Comparison of ENCODE assay signal across 8 mouse cellular contexts in genomic region chr10:17331607-17332008, GRCm38 (mm10).
DNase-seq lines count a peak whose midpoint lies in the region; ATAC-seq lines count a peak whose summit lies in the region.

No protein-coding gene starts in this region.

- H3K36me3 ChIP-seq in embryonic facial prominence, embryonic 15.5 days: no peaks in the 10 kb centered on the region
- H3K36me3 ChIP-seq in hindbrain, embryonic 16.5 days (ENCODE audit: control insufficient read depth, insufficient read depth, low read length): no peaks in the 10 kb centered on the region

- WGBS in embryonic facial prominence, embryonic 15.5 days: 4% methylated on average over 7 of the region's 7 CpGs
- WGBS in hindbrain, embryonic 16.5 days: under 1% methylated on average over 7 of the region's 7 CpGs

- peak overlapping the region; percentile 35 for H3K4me3 ChIP-seq in embryonic facial prominence, embryonic 15.5 days (replicated peaks)
- H3K4me3 ChIP-seq in hindbrain, embryonic 16.5 days (ENCODE audit: low read length): peak overlapping the region; percentile 40

- peaks cover 23% of the 10 kb centered on the region for H3K4me1 ChIP-seq in embryonic facial prominence, embryonic 15.5 days
- H3K4me1 ChIP-seq in hindbrain, embryonic 16.5 days (ENCODE audit: control insufficient read depth, insufficient read depth, low read depth, low read length): peaks cover 23% of the 10 kb centered on the region

- no peaks in the 10 kb centered on the region for H3K27me3 ChIP-seq in embryonic facial prominence, embryonic 15.5 days
- H3K27me3 ChIP-seq in hindbrain, embryonic 16.5 days (replicated peaks; ENCODE audit: control insufficient read depth, insufficient read depth, low read length): no peaks in the 10 kb centered on the region

- H3K4me2 ChIP-seq in embryonic facial prominence, embryonic 15.5 days (replicated peaks): peak overlapping the region; percentile 56
- peak overlapping the region; percentile 62 for H3K4me2 ChIP-seq in hindbrain, embryonic 16.5 days (ENCODE audit: low read length)

- H3K9ac ChIP-seq in embryonic facial prominence, embryonic 15.5 days: no peak overlapping the region
- H3K9ac ChIP-seq in hindbrain, embryonic 16.5 days (ENCODE audit: low read depth, low read length): peak overlapping the region; percentile 66

- H3K9me3 ChIP-seq in embryonic facial prominence, embryonic 15.5 days (replicated peaks): no peaks in the 10 kb centered on the region
- no peaks in the 10 kb centered on the region for H3K9me3 ChIP-seq in hindbrain, embryonic 16.5 days (ENCODE audit: control insufficient read depth, low read length)

- ATAC-seq in embryonic facial prominence, embryonic 15.5 days (ENCODE audit: insufficient number of reproducible peaks, low FRiP score, low TSS enrichment, low read depth): no peak; the same call in 1 of the 2 replicates
- peak; percentile 85 for ATAC-seq in hindbrain, embryonic 16.5 days
- ATAC-seq in megakaryocyte, adult 5-6 weeks (ENCODE audit: poor library complexity, severe bottlenecking): peak; percentile 42

- H3K27ac ChIP-seq in embryonic facial prominence, embryonic 15.5 days (replicated peaks): no peak overlapping the region
- peak overlapping the region; percentile 84 for H3K27ac ChIP-seq in hindbrain, embryonic 16.5 days (ENCODE audit: low read depth, low read length)

- peak; percentile 44 for DNase-seq in adrenal gland, adult 2 months
- no peak for DNase-seq in adrenal gland, postnatal 4 days (ENCODE audit: low spot score in 2 of 2)
- peak; percentile 27 to 32 for DNase-seq in adrenal gland, postnatal 36 days
- peak; percentile 44 for DNase-seq in right cerebral cortex, postnatal 4 days
- DNase-seq in MN1 (ENCODE audit: low spot score): no peak

Comparison
In these comparisons a context has a peak if more than half of its experiments do, and no peak if none do; other contexts are left out.
1. DNase-seq: peak in adrenal gland, adult 2 months (single experiment), adrenal gland, postnatal 36 days (2 of 2) and right cerebral cortex, postnatal 4 days (single experiment); none in adrenal gland, postnatal 4 days (0 of 2) and MN1 (single experiment).